Mouse (Mus musculus): ENCODE data around the gene Xpo6.

Xpo6 gene

DNA sequence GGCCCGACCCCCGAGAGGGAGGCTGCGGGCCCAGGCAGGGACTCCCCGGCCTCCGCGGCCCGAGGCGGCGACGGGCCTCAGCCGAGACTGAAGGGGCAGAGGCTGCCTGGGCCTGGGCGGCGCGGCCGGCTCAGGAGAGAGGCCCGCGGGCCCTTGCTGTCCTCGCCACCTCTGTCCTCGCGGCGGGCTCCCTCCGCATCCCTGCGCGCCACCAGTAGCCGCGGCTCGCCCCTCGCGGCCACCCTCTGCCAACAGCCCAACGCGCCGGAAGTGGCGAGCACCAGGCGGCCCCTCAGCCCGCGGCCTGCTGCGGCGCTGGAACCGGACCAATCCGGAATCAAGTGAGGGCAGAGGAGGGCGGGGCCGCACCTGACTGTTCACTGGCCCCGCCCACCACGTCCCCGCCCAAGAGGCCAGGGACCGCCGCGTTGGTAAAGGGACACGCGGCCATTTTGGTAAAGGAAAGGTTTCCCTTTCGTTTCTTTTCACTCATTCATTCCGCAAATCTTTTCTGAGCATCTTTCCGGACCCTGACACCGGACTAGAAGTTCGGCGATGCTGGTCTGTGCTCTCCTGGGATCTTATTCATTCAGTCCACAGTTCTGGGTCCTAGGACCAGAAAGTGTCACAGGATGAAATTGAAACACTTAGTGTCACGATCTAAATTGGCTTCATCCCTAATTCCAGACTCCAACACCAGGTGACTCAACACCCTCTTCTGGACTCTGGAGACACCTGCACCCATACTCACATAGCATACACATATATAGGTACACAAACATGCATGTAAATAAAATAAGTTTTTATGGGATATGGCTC lies at the start of gene Xpo6:
TSS of gene Xpo6 (minus strand) at position 324 of the 819 bp plus-strand sequence.
- DNase-seq (ENCODE audit: low spot score in 2 of 2) = peak; percentile 89 to 97

DNA sequence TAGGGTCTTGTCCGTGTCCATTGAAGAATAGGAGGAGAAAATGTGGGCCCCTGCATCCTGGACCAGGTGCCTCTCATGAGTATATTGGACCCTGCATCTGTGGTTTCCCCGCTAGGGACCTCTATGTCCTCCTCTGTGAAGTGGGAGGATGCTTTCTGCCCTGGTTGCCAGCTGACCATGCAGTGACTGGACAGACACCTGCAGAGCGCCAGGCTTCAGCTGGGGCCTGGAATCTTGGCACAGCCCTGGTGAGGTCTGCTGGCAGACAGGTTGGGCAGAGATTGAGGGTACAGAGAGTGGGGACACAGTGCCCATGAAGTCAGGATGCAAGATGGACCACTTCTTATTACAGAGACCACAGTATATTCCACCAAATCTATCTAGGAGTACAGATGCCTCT lies 49.7 kb upstream of the Xpo6 start:
- DNase-seq (ENCODE audit: low spot score in 2 of 2) = no peak

GRCm38 (mm10) chr7:126249146-126249545 lies 48.8 kb upstream of the Xpo6 start:
- no peak for DNase-seq (ENCODE audit: low spot score in 2 of 2)

DNA sequence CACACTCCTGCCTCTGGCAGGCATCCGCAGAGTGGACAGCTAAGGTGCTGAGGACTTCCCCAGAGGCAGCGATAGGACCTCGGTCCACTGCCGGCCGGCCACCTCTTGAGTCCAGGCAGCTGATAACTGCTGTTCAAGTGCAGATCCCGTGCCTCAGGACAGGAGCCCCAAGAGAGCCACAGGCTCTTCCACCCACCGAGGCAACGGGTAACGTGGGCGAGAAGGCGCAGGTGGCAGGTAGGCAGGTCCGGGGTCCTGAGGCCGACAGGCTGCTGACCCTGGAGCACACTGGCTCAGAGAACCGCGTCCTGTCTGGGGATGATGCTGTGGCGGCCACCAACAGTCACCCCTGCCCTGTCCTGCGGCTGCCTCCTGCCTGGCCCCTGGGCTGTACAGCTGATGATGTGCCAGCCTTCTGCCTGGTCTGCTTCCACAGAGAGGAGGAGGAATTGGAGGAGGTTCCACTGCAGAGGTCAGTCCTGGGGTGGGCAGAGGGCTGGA lies 48.4 kb upstream of the Xpo6 start:
- no peak for DNase-seq (ENCODE audit: low spot score in 2 of 2)

- no peak for DNase-seq (ENCODE audit: low spot score in 2 of 2)
These were observed 47.8 kb upstream of the Xpo6 start for GRCm38 (mm10) chr7:126248088-126248487.

GRCm38 (mm10) chr7:126244168-126244750 lies 44.0 kb upstream of the Xpo6 start:
- DNase-seq (ENCODE audit: low spot score in 2 of 2) = no peak

DNA sequence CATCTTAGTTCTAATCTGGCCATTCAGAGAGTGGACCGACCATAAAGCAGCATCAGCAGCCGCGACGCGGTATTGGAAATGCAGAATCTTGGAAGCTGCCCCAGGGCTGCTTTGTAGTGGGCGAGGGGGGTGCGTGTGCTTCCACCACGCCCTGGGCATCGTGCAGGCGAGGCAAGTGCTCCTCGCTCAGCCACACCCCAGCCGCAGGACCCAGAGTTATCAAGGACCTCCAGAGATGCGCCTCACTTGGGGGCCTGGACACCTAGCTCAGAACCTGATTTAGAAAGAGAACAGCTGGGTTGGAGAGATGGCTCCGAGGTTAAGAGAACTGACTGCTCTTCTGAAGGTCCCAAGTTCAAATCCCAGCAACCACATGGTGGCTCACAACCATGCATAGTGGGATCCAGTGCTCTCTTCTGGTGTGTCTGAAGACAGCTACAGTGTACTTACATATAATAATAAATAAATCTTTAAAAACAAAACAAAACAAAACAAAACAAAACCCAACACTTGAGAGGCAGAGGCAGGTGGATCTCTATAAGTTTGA lies 40.6 kb upstream of the Xpo6 start:
- DNase-seq (ENCODE audit: low spot score in 2 of 2) = no peak

DNA sequence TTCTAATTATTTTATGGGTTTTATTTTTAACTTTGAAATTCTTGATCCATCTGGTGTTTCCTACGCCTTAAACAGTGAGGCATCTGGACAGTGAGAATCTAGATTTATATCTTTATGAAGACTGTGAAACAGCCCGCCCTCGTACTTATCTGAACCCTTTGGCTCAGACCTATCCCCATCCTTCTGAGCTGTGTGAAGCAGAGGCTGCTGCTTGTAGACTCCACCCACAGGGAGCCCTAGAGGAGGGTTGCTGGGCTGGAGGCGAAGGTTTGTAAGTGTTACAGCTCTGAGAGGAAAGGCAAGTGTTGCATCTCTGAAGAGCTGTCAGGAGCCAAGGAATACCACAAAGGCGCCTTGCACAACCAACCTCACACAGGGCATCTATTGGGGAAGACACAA lies 36.5 kb upstream of the Xpo6 start:
- DNase-seq (ENCODE audit: low spot score in 2 of 2) = no peak

DNA sequence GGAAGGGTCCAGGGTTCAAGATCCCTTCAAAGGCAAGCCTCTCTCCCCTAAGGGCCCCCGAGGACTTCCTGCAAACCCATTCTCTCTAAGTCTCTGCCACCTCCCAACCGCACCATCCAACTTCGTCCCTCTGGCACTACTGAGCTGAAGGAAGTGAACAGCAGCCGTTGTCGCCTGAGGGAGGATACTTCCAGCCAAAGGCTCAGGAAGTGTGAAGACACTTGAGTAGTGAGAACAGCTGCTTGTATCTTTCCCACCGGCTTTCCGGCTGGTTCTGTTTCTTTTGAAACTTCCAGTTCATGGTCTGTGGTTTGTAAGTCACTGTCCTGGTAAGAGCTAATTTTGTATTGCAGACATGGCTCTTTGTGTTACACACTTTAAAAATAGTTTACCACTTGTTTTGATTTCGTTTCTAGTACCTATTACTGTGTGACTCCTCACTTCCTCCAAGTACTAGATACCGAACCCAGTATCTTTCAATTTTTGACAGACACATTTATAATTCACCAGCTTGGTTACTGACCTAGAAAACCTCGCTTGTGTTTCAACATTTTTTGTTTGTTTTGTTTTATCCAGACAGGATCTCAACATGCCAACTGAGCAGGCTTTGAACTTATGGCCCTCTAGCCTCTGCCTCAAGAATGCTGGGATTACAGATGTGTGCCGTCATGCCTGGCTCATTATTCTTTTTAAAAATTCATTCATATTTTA lies 35.9 kb upstream of the Xpo6 start:
- no peak for DNase-seq (ENCODE audit: low spot score in 2 of 2)

GRCm38 (mm10) chr7:126234611-126235010 lies 34.3 kb upstream of the Xpo6 start:
- no peak for DNase-seq (ENCODE audit: low spot score in 2 of 2)

DNA sequence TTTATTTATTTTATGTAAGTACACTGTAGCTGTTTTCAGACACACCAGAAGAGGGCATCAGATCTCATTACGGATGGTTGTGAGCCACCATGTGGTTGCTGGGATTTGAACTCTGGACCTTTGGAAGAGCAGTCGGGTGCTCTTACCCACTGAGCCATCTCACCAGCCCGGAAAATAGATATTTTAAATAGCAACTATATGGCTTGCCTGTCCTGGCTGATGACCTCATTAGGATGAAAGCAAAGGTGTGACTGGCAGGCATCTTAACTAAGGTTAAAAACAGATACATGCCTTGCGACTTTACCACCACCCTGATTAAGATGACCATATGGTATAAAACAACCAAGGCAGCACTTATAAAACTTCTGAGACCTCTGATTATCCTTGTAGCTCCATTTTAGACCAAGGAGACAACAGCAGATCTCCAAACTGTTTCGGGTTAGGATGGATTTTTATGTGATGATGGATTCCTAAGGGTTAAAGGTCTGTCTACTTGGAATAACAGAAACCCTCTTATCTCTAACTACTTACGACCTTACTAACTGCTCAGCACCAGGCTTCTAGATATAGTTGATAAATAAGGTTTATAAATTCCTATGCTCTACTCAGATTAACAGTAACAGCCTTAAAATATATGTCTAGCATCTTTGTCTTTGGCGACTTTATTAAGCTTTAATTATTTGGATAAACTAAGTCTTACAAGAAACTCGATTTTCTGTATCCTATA lies 32.2 kb upstream of the Xpo6 start:
- DNase-seq (ENCODE audit: low spot score in 2 of 2) = no peak

GRCm38 (mm10) chr7:126230357-126231148 lies 30.3 kb upstream of the Xpo6 start:
- DNase-seq (ENCODE audit: low spot score in 2 of 2) = no peak

DNA sequence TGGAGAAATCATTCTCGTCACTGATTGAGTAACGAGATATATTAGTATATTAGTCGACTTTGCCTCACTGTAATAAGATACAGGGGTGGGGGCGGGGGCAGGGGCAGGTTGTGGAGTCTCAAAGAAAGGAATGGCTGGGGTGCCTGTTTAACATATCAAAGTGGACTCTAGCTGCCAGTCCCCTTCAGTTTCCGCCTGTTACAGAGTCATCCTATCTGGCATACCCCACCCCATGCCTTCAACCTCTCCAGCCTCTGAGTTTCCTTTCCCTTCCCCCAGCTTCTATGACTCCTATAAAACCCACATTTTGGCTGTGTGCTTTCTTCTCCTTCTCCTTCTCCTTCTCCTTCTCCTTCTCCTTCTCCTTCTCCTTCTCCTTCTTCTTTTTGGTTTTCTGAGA lies 25.8 kb upstream of the Xpo6 start:
- DNase-seq (ENCODE audit: low spot score in 2 of 2) = no peak

GRCm38 (mm10) chr7:126222753-126223152 lies 22.5 kb upstream of the Xpo6 start:
- no peak for DNase-seq (ENCODE audit: low spot score in 2 of 2)

GRCm38 (mm10) chr7:126220611-126221010 lies 20.3 kb upstream of the Xpo6 start:
- no peak for DNase-seq (ENCODE audit: low spot score in 2 of 2)

GRCm38 (mm10) chr7:126218311-126218710 lies 18.0 kb upstream of the Xpo6 start:
- DNase-seq (ENCODE audit: low spot score in 2 of 2) = no peak

DNA sequence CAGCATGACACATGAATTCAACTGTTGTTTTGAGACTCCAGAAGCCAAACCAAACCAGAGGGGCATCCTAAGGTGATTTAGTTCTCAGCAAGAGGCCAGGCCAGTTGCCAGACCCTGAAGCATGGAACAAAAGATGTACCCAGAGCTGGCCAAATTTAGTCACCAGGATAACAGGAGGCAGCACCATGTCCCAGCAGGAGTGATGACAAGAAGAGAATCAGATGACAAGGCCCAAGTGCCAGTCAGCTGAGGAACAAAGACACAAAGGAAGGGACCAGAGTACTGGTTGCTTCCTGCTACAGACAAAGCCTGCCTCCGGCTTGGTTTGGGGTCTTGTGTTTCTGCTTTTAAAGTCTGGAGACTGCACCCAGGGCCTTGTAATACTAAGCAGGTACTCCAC lies 16.6 kb upstream of the Xpo6 start:
- DNase-seq (ENCODE audit: low spot score in 2 of 2) = peak in 1 of 2 experiments; percentile 5

GRCm38 (mm10) chr7:126210856-126211255 lies 10.6 kb upstream of the Xpo6 start:
- DNase-seq (ENCODE audit: low spot score in 2 of 2) = no peak

DNA sequence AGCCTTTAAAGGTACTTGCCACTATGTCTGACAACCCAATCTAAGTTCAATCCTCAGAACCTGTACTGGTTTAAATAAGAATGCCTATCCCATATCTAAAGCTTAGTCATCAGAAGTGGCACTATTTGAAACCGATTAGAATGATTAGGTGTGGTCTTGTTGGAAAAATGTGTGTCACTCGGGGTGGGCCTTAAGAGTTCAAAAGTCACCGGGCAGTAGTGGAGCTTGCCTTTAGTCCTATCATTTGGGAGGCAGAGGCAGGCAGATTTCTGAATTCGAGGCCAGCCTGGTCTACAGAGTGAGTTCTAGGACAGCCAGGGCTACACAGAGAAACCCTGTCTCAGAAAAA lies 670 bp upstream of the Xpo6 start:
- no peak for DNase-seq (ENCODE audit: low spot score in 2 of 2)

GRCm38 (mm10) chr7:126199691-126200102 lies 604 bp downstream of the Xpo6 start:
- peak; percentile 28 to 46 for DNase-seq (ENCODE audit: low spot score in 2 of 2)

- no peak for DNase-seq (ENCODE audit: low spot score in 2 of 2)
These were observed 1.4 kb downstream of the Xpo6 start for GRCm38 (mm10) chr7:126198926-126199325.

Data from cerebellum, postnatal 4 days (tissue).